Mouse (Mus musculus): ENCODE data around the gene Galnt11.

DNA sequence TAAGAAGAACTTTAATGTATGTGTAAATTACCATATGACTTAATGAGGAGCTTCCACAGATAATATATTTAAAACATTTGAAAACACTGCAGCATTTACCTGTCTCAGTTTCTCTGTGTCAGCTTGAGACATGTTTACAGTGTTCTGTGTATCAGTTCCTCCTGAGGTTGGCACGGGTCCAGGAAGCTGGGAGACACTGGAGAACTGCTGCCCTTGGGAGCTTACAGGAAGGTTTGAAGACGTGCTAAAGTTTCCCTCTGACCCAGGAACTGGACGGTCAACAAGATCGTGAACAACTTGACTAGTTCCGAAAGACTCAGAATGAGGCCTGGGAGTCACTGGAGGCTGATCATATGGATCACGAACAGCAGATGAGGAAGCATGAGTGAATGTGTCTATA, 92.2 kb downstream of the Galnt11 start:
- TF ChIP-seq GATA1 (IDR thresholded peaks at IDR 0.05; ENCODE audit: borderline replicate concordance, low read length): no peak
- no peak for TF ChIP-seq FLI1 (IDR thresholded peaks at IDR 0.05; ENCODE audit: low read length)

All from megakaryocyte, embryonic 14.5 days (primary cell).